Mouse (Mus musculus) heart, embryonic 16.5 days (tissue): Measurements from ENCODE around the gene Rnf128. TPM values are rescaled to one million over a fixed set of nuclear protein-coding genes. Genes with fewer than 3 reads are reported as not detected.
A peak's percentile ranks its signal among the peaks of the same experiment; 100 is the strongest.
"Not testable (repeated sequence)": the region's sequence is repeated elsewhere in the genome, so short reads cannot be mapped to it uniquely, and the experiment has no call there.

Experiments
- ATAC-seq: fragments of 200-750 bp; cut with Nextera tagmentation; replicated peaks from 2 replicates; pipeline ENCODE4 v1.8.0; 2017; ENCODE audit warnings: moderate number of reproducible peaks; ENCODE audit not compliant: insufficient read depth, low FRiP score; ENCODE audit errors: extremely low read depth
- H3K27ac ChIP-seq: fragments of 300-500 bp; sonication (generic); 2 replicates; pipeline ENCODE4 v1.5.1; 2014; ENCODE audit warnings: mild to moderate bottlenecking, low read length, control low read depth, moderate library complexity
- H3K27me3 ChIP-seq: fragments of 300-500 bp; sonication (generic); 2 replicates; pipeline ENCODE4 v1.6.1; 2014; ENCODE audit warnings: low read length, mixed read lengths; ENCODE audit not compliant: control insufficient read depth, insufficient read depth
- H3K36me3 ChIP-seq: fragments of 300-500 bp; sonication (generic); 2 replicates; pipeline ENCODE4 v1.6.1; 2014; ENCODE audit not compliant: control insufficient read depth, insufficient read depth
- H3K4me1 ChIP-seq: fragments of 300-500 bp; sonication (generic); 2 replicates; pipeline ENCODE4 v1.6.1; 2014; ENCODE audit warnings: low read length, mixed read lengths; ENCODE audit not compliant: control insufficient read depth, insufficient read depth
- H3K4me2 ChIP-seq: fragments of 300-500 bp; sonication (generic); 2 replicates; pipeline ENCODE4 v1.6.1; 2014; ENCODE audit warnings: low read depth, mild to moderate bottlenecking, control low read depth, low read length
- H3K4me3 ChIP-seq: fragments of 300-500 bp; sonication (generic); 2 replicates; pipeline ENCODE4 v1.5.1; 2014; ENCODE audit warnings: mild to moderate bottlenecking, control low read depth, low read length
- H3K9ac ChIP-seq: fragments of 300-500 bp; sonication (generic); 2 replicates; pipeline ENCODE4 v1.6.1; 2014; ENCODE audit warnings: low read length, control low read depth
- H3K9me3 ChIP-seq: fragments of 300-500 bp; sonication (generic); replicated peaks from 2 replicates; pipeline ENCODE4 v1.6.1; 2016; ENCODE audit warnings: low read length; ENCODE audit not compliant: control insufficient read depth
- WGBS: fragments of 180-500 bp; shearing (Covaris S2); extraction: QIAGEN DNeasy Blood & Tissue Kit; methylation state at CpG from one replicate; pipeline ENCODE4 v1.1.7; 2014; 5-methylcytosine and 5-hydroxymethylcytosine counted together
- polyA plus RNA-seq: library from polyadenylated mRNA; unstranded; fragments of >200 nt; fragmentation: Nextera tagmentation; extraction: Ambion mirVana; gene quantifications from 2 replicates; pipeline ENCODE4 v1.2.1, GENCODE M21; 2015

Rnf128 gene
- polyA plus RNA-seq, 1 experiment from 2014 or later, result 36.0 TPM

DNA sequence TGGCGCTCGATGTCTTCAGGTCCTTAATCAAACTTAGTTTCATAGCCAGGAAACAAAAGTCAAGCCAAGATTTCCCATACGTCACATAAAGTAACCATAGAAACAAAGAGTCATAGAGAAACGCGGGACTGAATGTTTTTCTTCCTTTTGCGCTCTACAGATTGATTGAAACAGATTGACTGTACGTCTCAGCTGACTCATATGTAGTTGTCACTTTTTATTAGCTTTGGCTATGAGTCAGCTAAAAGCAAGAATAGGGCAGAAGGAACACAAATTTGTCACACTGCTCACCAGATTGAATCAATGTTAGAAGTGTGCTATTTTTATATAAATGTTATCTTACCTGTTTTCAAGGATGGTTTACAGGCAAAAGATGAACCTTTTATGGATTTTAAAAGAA is 19.4 kb upstream of the Rnf128 start:
- Histone ChIP-seq H3K9ac (no peak overlapping the region), H3K4me2 (no peak overlapping the region), H3K36me3 (no peaks in the 10 kb centered on the region), H3K27me3 (no peaks in the 10 kb centered on the region), H3K9me3 (no peaks in the 10 kb centered on the region), H3K4me3 (no peak overlapping the region), H3K27ac (no peak overlapping the region), H3K4me1 (no peaks in the 10 kb centered on the region)
- no peak for ATAC-seq
- 73% methylated on average over 7 of the region's 7 CpGs for WGBS

DNA sequence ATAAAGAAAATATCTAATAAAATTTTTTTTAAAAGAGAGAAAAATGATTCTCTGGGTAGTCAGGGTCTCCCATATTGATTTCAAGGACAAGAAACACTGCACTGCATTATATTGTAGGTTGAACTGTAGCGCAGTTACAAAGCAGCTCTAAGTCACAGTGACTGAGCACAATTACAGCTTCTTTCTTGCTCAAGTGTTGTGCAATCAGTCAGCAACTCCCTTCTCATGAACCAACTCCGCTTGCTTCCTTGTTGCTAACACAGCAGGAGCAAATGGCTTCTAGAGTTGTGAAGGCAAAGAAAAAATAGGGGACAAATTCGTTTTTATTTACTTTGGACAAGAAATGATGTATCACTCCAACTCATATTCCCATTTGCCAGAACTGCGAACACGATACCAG is 12.7 kb upstream of the Rnf128 start:
- no peak overlapping the region for H3K9ac ChIP-seq
- no peaks in the 10 kb centered on the region for H3K9me3 ChIP-seq
- 67% methylated on average over 5 of the region's 5 CpGs for WGBS
- H3K36me3 ChIP-seq, result no peaks in the 10 kb centered on the region
- H3K27ac ChIP-seq, result no peak overlapping the region
- H3K4me3 ChIP-seq, result no peak overlapping the region
- ATAC-seq, result no peak
- no peaks in the 10 kb centered on the region for H3K4me1 ChIP-seq
- no peak overlapping the region for H3K4me2 ChIP-seq
- no peaks in the 10 kb centered on the region for H3K27me3 ChIP-seq

DNA sequence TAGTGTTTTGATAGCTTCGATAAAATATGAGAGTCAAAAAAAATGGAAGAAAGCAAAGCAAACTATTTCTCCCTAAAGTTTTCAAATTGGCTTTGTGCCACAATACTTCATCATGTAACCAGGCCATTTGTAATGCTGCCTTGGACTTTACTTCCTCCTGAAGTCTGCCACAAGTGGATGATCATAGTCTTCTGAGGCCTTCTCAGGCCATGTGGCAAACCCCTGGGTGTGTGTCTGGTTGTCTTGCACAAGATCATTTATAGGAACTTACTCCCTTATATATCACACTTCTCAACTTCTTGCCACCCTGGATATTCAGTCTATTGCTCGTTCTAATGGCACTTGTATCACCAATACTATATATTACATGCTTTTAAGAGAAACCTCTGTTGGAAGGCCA is 11.0 kb upstream of the Rnf128 start:
- H3K4me1 ChIP-seq, result no peaks in the 10 kb centered on the region
- 68% methylated on average over 2 of the region's 2 CpGs for WGBS
- H3K27ac ChIP-seq, result no peak overlapping the region
- H3K27me3 ChIP-seq, result no peaks in the 10 kb centered on the region
- H3K9me3 ChIP-seq, result no peaks in the 10 kb centered on the region
- no peak overlapping the region for H3K9ac ChIP-seq
- no peak overlapping the region for H3K4me2 ChIP-seq
- no peak overlapping the region for H3K4me3 ChIP-seq
- ATAC-seq, result no peak
- no peaks in the 10 kb centered on the region for H3K36me3 ChIP-seq

GRCm38 (mm10) chrX:139562255-139562924 is 726 bp upstream of the Rnf128 start:
- no peak overlapping the region for H3K9ac ChIP-seq
- H3K9me3 ChIP-seq, result no peaks in the 10 kb centered on the region
- no peaks in the 10 kb centered on the region for H3K4me1 ChIP-seq
- no peaks in the 10 kb centered on the region for H3K27me3 ChIP-seq
- WGBS, result 55% methylated on average over 5 of the region's 5 CpGs
- H3K4me3 ChIP-seq, result no peak overlapping the region
- ATAC-seq, result no peak
- H3K36me3 ChIP-seq, result no peaks in the 10 kb centered on the region
- H3K4me2 ChIP-seq, result no peak overlapping the region
- no peak overlapping the region for H3K27ac ChIP-seq

GRCm38 (mm10) chrX:139570054-139570453 is 6.9 kb downstream of the Rnf128 start:
- no peaks in the 10 kb centered on the region for H3K36me3 ChIP-seq
- 77% methylated on average over 3 of the region's 3 CpGs for WGBS

GRCm38 (mm10) chrX:139578649-139579278 is 15.6 kb downstream of the Rnf128 start:
- no peak overlapping the region for H3K27ac ChIP-seq
- no peak overlapping the region for H3K9ac ChIP-seq
- no peaks in the 10 kb centered on the region for H3K27me3 ChIP-seq
- no peak for ATAC-seq
- no peaks in the 10 kb centered on the region for H3K9me3 ChIP-seq
- no peak overlapping the region for H3K4me2 ChIP-seq
- H3K4me3 ChIP-seq, result no peak overlapping the region
- H3K4me1 ChIP-seq, result peaks cover 2% of the 10 kb centered on the region; the same call in 1 of the 2 replicates
- WGBS, result 61% methylated on average over 6 of the region's 6 CpGs
- no peaks in the 10 kb centered on the region for H3K36me3 ChIP-seq

More at GRCm38 (mm10) chrX:139570054-139570453, 6.9 kb downstream of the Rnf128 start:
- no peak overlapping the region for H3K27ac ChIP-seq
- no peak overlapping the region for H3K4me2 ChIP-seq
- H3K9me3 ChIP-seq, result no peaks in the 10 kb centered on the region
- no peak for ATAC-seq
- H3K4me3 ChIP-seq, result no peak overlapping the region
- H3K4me1 ChIP-seq, result no peaks in the 10 kb centered on the region
- no peak overlapping the region for H3K9ac ChIP-seq
- no peaks in the 10 kb centered on the region for H3K27me3 ChIP-seq

GRCm38 (mm10) chrX:139583616-139584015 is 20.5 kb downstream of the Rnf128 start:
- no peak overlapping the region for H3K27ac ChIP-seq
- WGBS, result 28% methylated on average over 4 of the region's 4 CpGs

DNA sequence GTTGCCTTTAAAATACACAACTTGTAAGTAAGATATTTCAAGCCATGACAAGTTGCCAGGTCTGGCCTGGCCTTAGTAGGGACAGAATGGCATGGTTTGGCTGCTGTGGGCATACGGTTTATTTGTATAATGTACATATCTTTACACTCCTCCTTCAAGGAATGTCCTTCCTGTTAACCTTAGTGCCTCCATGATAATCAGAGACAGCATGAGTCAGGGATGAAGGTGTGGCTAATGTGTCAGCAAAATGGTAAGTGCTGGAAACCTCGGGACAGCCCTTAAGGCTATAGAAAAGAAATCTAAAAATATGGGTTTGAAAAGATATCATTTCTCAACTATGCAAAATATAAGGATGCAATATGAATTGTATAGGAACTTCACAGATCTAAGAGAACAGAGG is 23.6 kb downstream of the Rnf128 start:
- not testable (repeated sequence) for H3K27ac ChIP-seq, ATAC-seq, H3K9me3 ChIP-seq, H3K27me3 ChIP-seq, H3K4me1 ChIP-seq, H3K9ac ChIP-seq, H3K4me2 ChIP-seq, H3K36me3 ChIP-seq, H3K4me3 ChIP-seq
- 57% methylated on average over 2 of the region's 2 CpGs for WGBS

More at GRCm38 (mm10) chrX:139583616-139584015, 20.5 kb downstream of the Rnf128 start:
- peak; percentile 23; the same call in 1 of the 2 replicates for ATAC-seq
- Histone ChIP-seq H3K4me3 (no peak overlapping the region), H3K4me2 (no peak overlapping the region; the same call in 1 of the 2 replicates), H3K4me1 (peaks cover 2% of the 10 kb centered on the region; the same call in 1 of the 2 replicates), H3K9me3 (no peaks in the 10 kb centered on the region), H3K36me3 (no peaks in the 10 kb centered on the region), H3K27me3 (no peaks in the 10 kb centered on the region), H3K9ac (no peak overlapping the region)

DNA sequence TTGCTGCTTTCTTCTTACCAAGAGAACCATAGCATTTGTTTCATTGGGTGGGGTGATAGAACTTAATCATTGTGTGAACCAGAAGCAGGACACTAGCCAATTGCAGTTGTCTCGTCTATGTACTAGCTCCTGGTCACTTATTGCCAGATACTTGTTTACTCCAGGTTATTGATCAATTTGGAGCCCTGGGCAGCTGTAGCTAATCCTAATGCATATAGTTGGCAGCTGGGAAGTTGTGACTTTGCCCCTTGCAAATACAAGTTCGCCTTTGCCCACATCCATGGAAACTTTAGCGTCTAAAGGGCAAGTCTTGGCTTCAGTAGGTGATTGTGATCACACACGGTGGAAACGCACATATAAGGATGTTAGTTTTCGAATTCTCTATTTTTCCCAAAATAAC is 33.3 kb downstream of the Rnf128 start:
- Histone ChIP-seq H3K36me3 (no peaks in the 10 kb centered on the region), H3K27ac (no peak overlapping the region), H3K27me3 (no peaks in the 10 kb centered on the region), H3K4me1 (no peaks in the 10 kb centered on the region), H3K9me3 (no peaks in the 10 kb centered on the region), H3K4me2 (no peak overlapping the region), H3K4me3 (no peak overlapping the region), H3K9ac (no peak overlapping the region)
- ATAC-seq, result no peak
- WGBS, result 74% methylated on average over 6 of the region's 6 CpGs
